ENCODE assay signal across 8 mouse cellular contexts in genomic region chr1:170588353-170588752, GRCm38 (mm10). TPM values are rescaled to one million over a fixed set of nuclear protein-coding genes. Genes with fewer than 3 reads are reported as not detected.
A peak's percentile ranks its signal among the peaks of the same experiment; 100 is the strongest.
DNase-seq lines count a peak whose midpoint lies in the region.

No protein-coding gene starts in this region.

- peaks cover 29% of the 10 kb centered on the region for H3K4me1 ChIP-seq in forebrain, embryonic 10.5 days

- H3K36me3 ChIP-seq in forebrain, embryonic 10.5 days (replicated peaks), result peaks cover 23% of the 10 kb centered on the region

- no peak overlapping the region for H3K27ac ChIP-seq in forebrain, embryonic 10.5 days

- H3K9me3 ChIP-seq in forebrain, embryonic 10.5 days, result peaks cover 4% of the 10 kb centered on the region; the same call in 1 of the 2 replicates

- H3K27me3 ChIP-seq in forebrain, embryonic 10.5 days (ENCODE audit: poor library complexity, severe bottlenecking), result peaks cover 22% of the 10 kb centered on the region

- H3K4me3 ChIP-seq in forebrain, embryonic 10.5 days, result peak overlapping the region; percentile 71

- 35% methylated on average over 6 of the region's 6 CpGs for WGBS in forebrain, embryonic 10.5 days

- peak; percentile 18 for DNase-seq in cerebellum, adult 9-10 months
- DNase-seq in cerebellum, adult 9-11 months, result no peak
- peak; percentile 24 for DNase-seq in forebrain, embryonic 10.5 days (ENCODE audit: extremely low spot score, low spot score)
- DNase-seq in kidney, adult 11 months, result peak; percentile 72
- peak; percentile 30 for DNase-seq in lung, postnatal 10 days
- DNase-seq in adipocyte (ENCODE audit: low spot score), result no peak
- no peak for DNase-seq in urinary bladder, postnatal 10 days (ENCODE audit: low spot score)
- no peak for DNase-seq in right cerebral cortex, postnatal 25 days

RNA-seq across cellular contexts. Expression of gene Nos1ap, which starts 1.3 kb away (rescaled TPM):
- polyA plus RNA-seq in forebrain, embryonic 10.5 days (2016; fragmentation: Nextera tagmentation; extraction: Ambion mirVana), result 9.8 and 10.5 TPM in 2 replicates

RNA-seq across cellular contexts. Expression of gene Olfml2b, which starts 56.0 kb away (rescaled TPM):
- 4.1 and 5.3 TPM in 2 replicates for polyA plus RNA-seq in forebrain, embryonic 10.5 days (2016; fragmentation: Nextera tagmentation; extraction: Ambion mirVana)

Comparison
In these comparisons a context has a peak if more than half of its experiments do, and no peak if none do; other contexts are left out.
1. DNase-seq: peak in cerebellum, adult 9-10 months (single experiment), forebrain, embryonic 10.5 days (single experiment), kidney, adult 11 months (single experiment) and lung, postnatal 10 days (single experiment); none in cerebellum, adult 9-11 months (single experiment), adipocyte (single experiment), urinary bladder, postnatal 10 days (single experiment) and right cerebral cortex, postnatal 25 days (single experiment).